Mouse (Mus musculus) layer of hippocampus, adult 2 months (tissue): ENCODE measurements around the gene Rorb. TPM values are rescaled to one million over a fixed set of nuclear protein-coding genes. Genes with fewer than 3 reads are reported as not detected.

Source experiments
- DNase-seq, 2 experiments: peaks; one replicate each; pipeline ENCODE4 v3.0.0; 2022; ENCODE audit warnings: low spot score in 2 of 2
- H3K27ac ChIP-seq: fragments of 200-600 bp; 2 replicates; pipeline ENCODE4 v1.8.1; 2022
- H3K4me3 ChIP-seq: fragments of 200-600 bp; 2 replicates; pipeline ENCODE4 v1.8.1; 2022; ENCODE audit warnings: mild to moderate bottlenecking
- CTCF ChIP-seq: fragments of 200-600 bp; conservative IDR thresholded peaks from 2 replicates; pipeline ENCODE4 v1.8.1; 2022; ENCODE audit warnings: antibody characterized with exemption, mild to moderate bottlenecking, moderate library complexity
- total RNA-seq, 2 experiments: library from RNA; stranded (reverse); gene quantifications; 2 replicates each; pipeline ENCODE4 v1.2.3; 2021

The Rorb gene
- total RNA-seq, 2 experiments from 2014 or later, result 18.2 to 21.6 TPM

- DNase-seq, result no peak
- Histone ChIP-seq H3K4me3 (no peak overlapping the region), H3K27ac (no peak overlapping the region)
- TF ChIP-seq CTCF, result no peak
These were observed 131.0 kb downstream of the Rorb start for GRCm38 (mm10) chr19:18979996-18980395.

DNA sequence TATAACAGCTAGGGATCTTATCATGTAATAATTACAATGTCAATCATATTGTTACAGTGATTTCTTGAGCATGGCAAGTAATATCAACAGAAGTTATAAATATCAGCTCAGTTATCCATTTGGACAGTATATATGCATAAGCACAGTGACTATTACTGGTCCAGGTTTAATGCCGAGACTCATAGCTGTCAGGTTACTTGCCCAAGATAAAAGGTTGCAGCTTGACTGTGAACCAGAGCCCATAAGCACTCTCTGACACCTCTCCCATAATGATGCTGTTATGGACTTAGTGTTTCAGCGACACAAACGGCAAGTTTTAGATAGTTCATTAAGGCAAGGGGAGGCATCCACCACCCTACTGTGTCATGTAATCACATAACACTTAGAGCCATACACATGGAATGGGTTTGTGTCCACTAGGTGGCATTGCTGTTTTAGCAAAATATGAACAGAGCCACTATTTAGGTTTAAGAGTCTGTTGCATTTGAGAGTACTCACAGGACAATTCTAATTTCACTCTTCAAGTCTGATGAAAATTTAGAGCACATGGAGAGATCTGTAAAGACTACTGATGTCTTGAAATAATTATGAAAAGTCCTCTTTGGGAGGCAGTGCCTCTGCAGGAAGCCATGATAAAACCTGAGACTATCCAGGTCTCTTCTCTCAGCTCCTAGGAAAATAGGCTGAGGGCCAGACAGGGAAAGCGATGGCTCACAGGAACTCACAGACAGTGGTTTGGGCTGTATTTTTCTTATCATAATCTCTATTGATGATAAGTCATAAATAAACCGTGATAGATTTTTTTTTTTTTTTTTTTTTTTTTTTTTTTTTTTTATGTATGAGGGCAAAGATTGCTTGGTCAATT lies 136.0 kb downstream of the Rorb start:
- H3K27ac ChIP-seq, result no peak overlapping the region
- H3K4me3 ChIP-seq, result no peak overlapping the region
- TF ChIP-seq CTCF, result peak; percentile 87
- peak; percentile 50 to 58 for DNase-seq

- no peak overlapping the region for H3K27ac ChIP-seq
- TF ChIP-seq CTCF, result no peak
- DNase-seq, result no peak
- no peak overlapping the region for H3K4me3 ChIP-seq
These were observed 141.6 kb downstream of the Rorb start for GRCm38 (mm10) chr19:18969386-18969785.

DNA sequence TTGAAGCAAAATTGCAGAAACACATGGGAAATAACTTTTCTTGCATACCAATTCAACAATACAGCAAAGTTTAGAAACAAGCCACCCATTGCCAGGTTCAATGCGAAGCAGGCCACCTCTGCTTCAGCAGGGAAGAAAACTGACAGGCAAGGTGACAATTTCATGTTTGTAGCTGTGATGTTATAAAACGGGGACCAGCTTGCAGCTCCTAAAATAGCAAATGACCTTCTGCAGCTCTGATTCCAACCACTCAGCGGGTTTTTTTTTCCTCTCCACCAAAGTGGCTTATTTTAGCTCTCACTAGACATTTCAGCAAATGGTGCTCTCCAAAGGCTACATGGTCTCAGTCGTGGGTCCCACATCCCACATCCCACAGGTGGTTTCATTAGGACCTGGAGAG lies 143.7 kb downstream of the Rorb start:
- no peak for DNase-seq
- H3K27ac ChIP-seq, result no peak overlapping the region
- no peak for TF ChIP-seq CTCF
- H3K4me3 ChIP-seq, result no peak overlapping the region

DNA sequence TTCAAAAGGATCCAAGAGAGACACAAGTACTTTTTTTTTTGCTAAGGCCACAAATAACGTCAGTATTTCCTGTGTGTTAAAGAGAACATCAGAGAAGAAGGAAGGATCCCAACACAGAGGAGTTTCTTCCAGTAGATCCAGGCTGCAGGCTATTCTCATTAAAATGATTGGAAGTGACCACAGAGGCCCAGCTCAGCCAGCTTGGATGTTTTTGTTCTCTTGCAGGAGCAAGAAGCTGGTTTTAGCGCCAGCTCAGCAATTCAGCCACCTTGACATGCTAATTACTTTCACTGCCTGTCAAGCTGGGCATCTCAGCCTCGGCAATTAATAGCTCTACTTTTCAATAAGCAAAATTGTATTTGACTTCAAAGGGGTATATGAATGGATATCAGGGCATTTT lies 151.1 kb downstream of the Rorb start:
- peak; percentile 14 for DNase-seq
- peak overlapping the region; percentile 64 for H3K27ac ChIP-seq
- H3K4me3 ChIP-seq, result no peak overlapping the region
- no peak for TF ChIP-seq CTCF

DNA sequence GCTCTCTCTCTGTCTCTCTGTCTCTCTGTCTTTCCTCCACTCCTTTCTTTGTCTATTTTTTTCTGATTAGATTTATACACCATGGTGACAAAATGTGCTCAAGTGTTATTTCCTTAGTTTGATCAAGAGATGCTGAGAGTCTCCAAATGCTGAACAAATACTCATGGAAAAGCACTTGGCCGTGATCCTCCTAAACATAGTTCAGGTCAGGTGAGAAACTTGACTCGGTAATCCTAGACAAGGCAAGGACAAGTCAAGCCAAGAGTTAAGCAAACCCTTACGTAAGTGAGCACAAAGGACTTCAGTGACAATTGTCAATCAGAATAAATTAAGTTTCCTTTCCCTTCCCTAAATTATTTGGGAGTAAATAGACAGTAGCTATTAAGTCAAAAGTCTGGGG lies 158.2 kb downstream of the Rorb start:
- Histone ChIP-seq H3K4me3 (no peak overlapping the region), H3K27ac (no peak overlapping the region)
- TF ChIP-seq CTCF, result no peak
- DNase-seq, result no peak

- Histone ChIP-seq H3K4me3 (no peak overlapping the region), H3K27ac (no peak overlapping the region)
- no peak for TF ChIP-seq CTCF
- no peak for DNase-seq
These were observed 163.8 kb downstream of the Rorb start for GRCm38 (mm10) chr19:18947193-18947592.

DNA sequence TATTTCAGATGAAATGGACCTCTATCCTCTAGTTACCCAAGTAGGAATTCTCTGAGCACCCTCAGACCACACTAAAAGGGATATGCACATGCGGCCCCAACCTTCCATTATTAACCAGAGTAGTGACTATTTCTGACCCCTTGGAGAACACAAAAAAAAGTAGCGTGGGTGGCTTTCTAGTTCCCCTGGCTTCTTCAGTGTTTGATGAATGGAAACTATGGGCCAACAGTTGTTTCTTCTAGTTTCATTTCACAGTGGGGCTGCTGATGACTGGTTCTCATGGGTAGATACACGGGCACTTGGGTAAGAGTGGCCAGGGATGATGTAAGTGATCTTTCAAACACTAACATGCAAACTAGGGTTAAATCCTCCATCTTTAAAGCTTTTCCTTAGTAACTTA lies 165.7 kb downstream of the Rorb start:
- DNase-seq, result no peak
- TF ChIP-seq CTCF, result no peak
- Histone ChIP-seq H3K27ac (no peak overlapping the region), H3K4me3 (no peak overlapping the region)

GRCm38 (mm10) chr19:18941391-18941790 lies 169.6 kb downstream of the Rorb start:
- H3K27ac ChIP-seq, result no peak overlapping the region
- TF ChIP-seq CTCF, result no peak
- DNase-seq, result peak in 1 of 2 experiments; percentile 4
- no peak overlapping the region for H3K4me3 ChIP-seq

DNA sequence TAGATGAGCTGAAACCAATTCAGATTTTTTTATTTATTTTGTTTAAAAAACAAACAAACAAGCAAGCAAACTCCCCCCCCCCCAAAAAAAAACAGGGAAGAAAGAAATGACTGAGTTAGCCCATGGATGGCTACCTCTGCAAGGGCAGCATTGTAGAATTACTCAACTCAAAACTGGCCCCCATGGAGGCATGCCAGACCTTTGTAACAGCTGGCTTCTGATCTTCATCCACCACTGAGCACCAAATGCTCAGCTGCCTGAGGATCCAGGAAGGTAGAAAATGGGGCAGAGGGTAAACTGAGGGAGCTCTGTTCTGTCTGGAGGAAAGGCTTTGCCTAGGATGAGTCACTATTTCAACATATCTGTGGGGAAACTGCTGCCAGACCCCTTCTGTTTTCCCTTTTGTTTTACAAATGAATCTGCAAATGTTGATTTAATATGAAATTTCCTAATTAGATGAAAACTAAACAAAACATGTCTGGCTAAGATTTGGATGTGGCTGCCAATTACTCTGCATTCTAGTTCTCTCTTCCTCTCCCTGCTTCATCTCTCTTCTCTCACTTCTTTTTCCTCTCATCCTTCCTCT lies 199.1 kb downstream of the Rorb start:
- no peak for DNase-seq
- TF ChIP-seq CTCF, result no peak
- Histone ChIP-seq H3K27ac (no peak overlapping the region), H3K4me3 (no peak overlapping the region)

GRCm38 (mm10) chr19:18909641-18910040 lies 201.4 kb downstream of the Rorb start:
- no peak for DNase-seq
- Histone ChIP-seq H3K27ac (no peak overlapping the region), H3K4me3 (no peak overlapping the region)
- TF ChIP-seq CTCF, result no peak

DNA sequence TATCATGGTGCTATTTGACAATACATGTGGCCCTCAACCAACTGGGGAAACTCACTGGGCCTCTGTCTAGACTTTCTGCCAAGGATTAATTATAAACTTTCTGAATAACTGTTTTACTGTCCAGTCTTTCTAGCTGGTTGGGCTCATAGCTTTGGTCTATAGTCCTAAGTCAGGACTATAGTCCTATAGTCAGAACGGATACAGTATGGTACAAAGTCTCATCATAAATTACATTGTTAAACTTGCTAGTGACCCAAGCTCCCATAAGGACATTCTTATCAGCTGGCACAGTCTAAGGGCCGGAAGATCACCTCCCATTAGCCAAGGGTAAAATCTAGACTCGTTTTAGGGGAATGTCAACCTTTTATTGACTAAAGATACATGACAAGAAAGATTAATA lies 205.5 kb downstream of the Rorb start:
- no peak for TF ChIP-seq CTCF

GRCm38 (mm10) chr19:18902694-18903067 lies 208.3 kb downstream of the Rorb start:
- DNase-seq, result no peak
- no peak for TF ChIP-seq CTCF
- Histone ChIP-seq H3K4me3 (no peak overlapping the region), H3K27ac (peak overlapping the region; percentile 77)

More for the DNA sequence above, 205.5 kb downstream of the Rorb start:
- no peak overlapping the region for H3K4me3 ChIP-seq
- no peak for DNase-seq
- no peak overlapping the region for H3K27ac ChIP-seq
